Comparison of ENCODE assay signal across 9 mouse cellular contexts in genomic region chr9:35123804-35124677, GRCm38 (mm10). TPM values are rescaled to one million over a fixed set of nuclear protein-coding genes. Genes with fewer than 3 reads are reported as not detected.
DNase-seq lines count a peak whose midpoint lies in the region; ATAC-seq and TF ChIP-seq lines count a peak whose summit lies in the region.
"Had no signal": no experiment of that assay in that cellular context is flagged by ENCODE, and none has a peak within 500 bp of the region (broad histone marks: within the 10 kb centered on the region; RNA-seq: fewer than 3 reads in every experiment).

No protein-coding gene starts in this region.

- WGBS in heart, embryonic 10.5 days, result 55% methylated on average over 11 of the region's 11 CpGs
- WGBS in lung, adult 2 months, result 36% methylated on average over 11 of the region's 11 CpGs
- WGBS in stomach, embryonic 16.5 days, result 66% methylated on average over 11 of the region's 11 CpGs
- 91% methylated on average over 11 of the region's 11 CpGs for WGBS in midbrain, embryonic 15.5 days
- 81% methylated on average over 11 of the region's 11 CpGs for WGBS in kidney, embryonic 16.5 days

- ATAC-seq in stomach, embryonic 16.5 days (ENCODE audit: insufficient read depth, low FRiP score), result no peak
- no peak for ATAC-seq in midbrain, embryonic 15.5 days (replicated peaks)
- no peak for ATAC-seq in kidney, embryonic 16.5 days (ENCODE audit: low FRiP score, low TSS enrichment)
- ATAC-seq: Patski had no signal

- peaks cover 24% of the 10 kb centered on the region for H3K4me1 ChIP-seq in heart, embryonic 10.5 days
- H3K4me1 ChIP-seq in lung, adult 2 months (ENCODE audit: control insufficient read depth, insufficient read depth, low read length), result peaks cover 40% of the 10 kb centered on the region
- peaks cover 13% of the 10 kb centered on the region; the same call in 1 of the 2 replicates for H3K4me1 ChIP-seq in stomach, embryonic 16.5 days (ENCODE audit: control insufficient read depth, insufficient read depth, low read length)
- H3K4me1 ChIP-seq in midbrain, embryonic 15.5 days, result no peaks in the 10 kb centered on the region
- H3K4me1 ChIP-seq in kidney, embryonic 16.5 days (ENCODE audit: insufficient read depth, low read length), result no peaks in the 10 kb centered on the region

- no peaks in the 10 kb centered on the region for H3K9me3 ChIP-seq in heart, embryonic 10.5 days
- no peaks in the 10 kb centered on the region for H3K9me3 ChIP-seq in stomach, embryonic 16.5 days (replicated peaks; ENCODE audit: control insufficient read depth, low read length)
- H3K9me3 ChIP-seq in midbrain, embryonic 15.5 days, result no peaks in the 10 kb centered on the region
- no peaks in the 10 kb centered on the region for H3K9me3 ChIP-seq in kidney, embryonic 16.5 days (ENCODE audit: low read length)

- DNase-seq in heart, embryonic 10.5 days (ENCODE audit: low spot score), result no peak
- no peak for DNase-seq in heart, adult 8-10 months (ENCODE audit: low spot score)
- DNase-seq in c-Kit-positive CD71-positive TER-119-positive erythroid progenitor cells, embryonic 14.5 days (ENCODE audit: low spot score), result peak; percentile 87
- peak; percentile 49 for DNase-seq in lung, adult 2 months
- DNase-seq in right cerebral cortex, postnatal 10 days (ENCODE audit: low spot score in 2 of 2), result no peak

- H3K4me2 ChIP-seq in stomach, embryonic 16.5 days (ENCODE audit: low read depth, low read length), result no peak overlapping the region
- no peak overlapping the region for H3K4me2 ChIP-seq in midbrain, embryonic 15.5 days
- no peak overlapping the region for H3K4me2 ChIP-seq in kidney, embryonic 16.5 days (replicated peaks; ENCODE audit: low read depth, low read length)

- no peak overlapping the region for H3K4me3 ChIP-seq in heart, embryonic 10.5 days
- H3K4me3 ChIP-seq in lung, adult 2 months (replicated peaks; ENCODE audit: extremely low read depth, low read depth, low read length), result no peak overlapping the region
- no peak overlapping the region for H3K4me3 ChIP-seq in stomach, embryonic 16.5 days (replicated peaks; ENCODE audit: low read length)
- H3K4me3 ChIP-seq in midbrain, embryonic 15.5 days, result no peak overlapping the region
- no peak overlapping the region for H3K4me3 ChIP-seq in kidney, embryonic 16.5 days (ENCODE audit: low read length)

- 0 out of 2 replicates have a peak overlapping the region, but pooled peaks have one; percentile 19 for H3K27ac ChIP-seq in heart, embryonic 10.5 days
- peak overlapping the region; percentile 35; the same call in 1 of the 2 replicates for H3K27ac ChIP-seq in stomach, embryonic 16.5 days (ENCODE audit: low read length)
- no peak overlapping the region for H3K27ac ChIP-seq in midbrain, embryonic 15.5 days
- no peak overlapping the region for H3K27ac ChIP-seq in kidney, embryonic 16.5 days (ENCODE audit: low read length)

- H3K27me3 ChIP-seq in heart, embryonic 10.5 days (ENCODE audit: insufficient read depth, poor library complexity, severe bottlenecking), result no peaks in the 10 kb centered on the region
- H3K27me3 ChIP-seq in stomach, embryonic 16.5 days (ENCODE audit: control insufficient read depth, insufficient read depth, low read length), result no peaks in the 10 kb centered on the region
- H3K27me3 ChIP-seq in midbrain, embryonic 15.5 days (replicated peaks), result no peaks in the 10 kb centered on the region
- no peaks in the 10 kb centered on the region for H3K27me3 ChIP-seq in kidney, embryonic 16.5 days (ENCODE audit: insufficient read depth, low read length)
- H3K27me3 ChIP-seq: Patski had no signal

- no peak for TF ChIP-seq CTCF in lung, adult 2 months (IDR thresholded peaks at IDR 0.05; ENCODE audit: insufficient read depth, low read length)

- H3K36me3 ChIP-seq in heart, embryonic 10.5 days, result peaks cover 31% of the 10 kb centered on the region
- H3K36me3 ChIP-seq in stomach, embryonic 16.5 days (ENCODE audit: control insufficient read depth, insufficient read depth, low read length), result no peaks in the 10 kb centered on the region
- peaks cover 6% of the 10 kb centered on the region; the same call in 1 of the 2 replicates for H3K36me3 ChIP-seq in midbrain, embryonic 15.5 days (replicated peaks)
- H3K36me3 ChIP-seq in kidney, embryonic 16.5 days (ENCODE audit: insufficient read depth, low read length), result peaks cover 25% of the 10 kb centered on the region; the same call in 1 of the 2 replicates

- TF ChIP-seq POLR2A in lung, adult 2 months (IDR thresholded peaks at IDR 0.05; ENCODE audit: borderline replicate concordance, extremely low read depth, low read depth, low read length), result no peak

- H3K9ac ChIP-seq in stomach, embryonic 16.5 days (ENCODE audit: low read length), result no peak overlapping the region
- H3K9ac ChIP-seq in midbrain, embryonic 15.5 days, result no peak overlapping the region
- H3K9ac ChIP-seq in kidney, embryonic 16.5 days (replicated peaks; ENCODE audit: low read length), result no peak overlapping the region

RNA-seq across cellular contexts. Expression of gene St3gal4, which starts 5.0 kb away (rescaled TPM):
- 16.0 and 18.4 TPM in 2 replicates for polyA plus RNA-seq in heart, embryonic 10.5 days (2016; fragmentation: Nextera tagmentation; extraction: Ambion mirVana)
- 10 to 100 TPM; 25.1 to 30.4 (median 28.3) TPM for total RNA-seq in heart, adult 8-10 months (2022)
- polyA plus RNA-seq in lung, adult 2 months (2012; rRNA removed), result 18.2 and 18.4 TPM in 2 replicates
- 50.5 and 53.1 TPM in 2 replicates for polyA plus RNA-seq in stomach, embryonic 16.5 days (2015; fragmentation: Nextera tagmentation; extraction: Ambion mirVana)
- polyA plus RNA-seq in midbrain, embryonic 15.5 days (2015; fragmentation: Nextera tagmentation; extraction: Ambion mirVana), result 13.0 and 14.3 TPM in 2 replicates
- polyA plus RNA-seq in kidney, embryonic 16.5 days (2015; fragmentation: Nextera tagmentation; extraction: Ambion mirVana), result 19.4 and 20.0 TPM in 2 replicates

RNA-seq across cellular contexts. Expression of gene Dcps, which starts 51.8 kb away (rescaled TPM):
- polyA plus RNA-seq in heart, embryonic 10.5 days (2016; fragmentation: Nextera tagmentation; extraction: Ambion mirVana), result 74.8 and 81.9 TPM in 2 replicates
- total RNA-seq in heart, adult 8-10 months (2022), result 10 to 100 TPM; 13.8 to 15.8 (median 14.1) TPM
- polyA plus RNA-seq in lung, adult 2 months (2012; rRNA removed), result 27.7 and 31.2 TPM in 2 replicates
- 68.2 and 68.9 TPM in 2 replicates for polyA plus RNA-seq in stomach, embryonic 16.5 days (2015; fragmentation: Nextera tagmentation; extraction: Ambion mirVana)
- polyA plus RNA-seq in midbrain, embryonic 15.5 days (2015; fragmentation: Nextera tagmentation; extraction: Ambion mirVana), result 80.3 and 81.2 TPM in 2 replicates
- polyA plus RNA-seq in kidney, embryonic 16.5 days (2015; fragmentation: Nextera tagmentation; extraction: Ambion mirVana), result 98.4 and 102 TPM in 2 replicates

Comparison
In these comparisons a context has a peak if more than half of its experiments do, and no peak if none do; other contexts are left out.
1. DNase-seq: peak in c-Kit-positive CD71-positive TER-119-positive erythroid progenitor cells, embryonic 14.5 days (single experiment) and lung, adult 2 months (single experiment); none in heart, embryonic 10.5 days (single experiment), heart, adult 8-10 months (single experiment) and right cerebral cortex, postnatal 10 days (0 of 2).
2. H3K27ac ChIP-seq: peak in heart, embryonic 10.5 days (single experiment) and stomach, embryonic 16.5 days (single experiment); none in midbrain, embryonic 15.5 days (single experiment) and kidney, embryonic 16.5 days (single experiment).